Mouse (Mus musculus) CD8-positive naive resting alpha-beta T cell, adult 2 months (primary cell): ENCODE data around the gene Hist2h2aa2.
"Not testable (repeated sequence)": the region's sequence is repeated elsewhere in the genome, so short reads cannot be mapped to it uniquely, and the experiment has no call there.

Experiments used
- DNase-seq, 2 experiments: peaks; one replicate each; pipeline ENCODE4 v3.0.0; 2022; ENCODE audit warnings: low read depth in 2 of 2, low spot score in 2 of 2

The Hist2h2aa2 gene

GRCm38 (mm10) chr3:96237904-96238511, 2.1 kb downstream of the Hist2h2aa2 start:
- DNase-seq, result no peak

GRCm38 (mm10) chr3:96237335-96237903, 2.7 kb downstream of the Hist2h2aa2 start:
- DNase-seq, result no peak

GRCm38 (mm10) chr3:96236834-96237334, 3.2 kb downstream of the Hist2h2aa2 start:
- DNase-seq, result no peak

- no peak for DNase-seq
Observed at GRCm38 (mm10) chr3:96235836-96236235, 4.2 kb downstream of the Hist2h2aa2 start.

- peak in 1 of 2 experiments; percentile 35 for DNase-seq
Observed at GRCm38 (mm10) chr3:96234914-96235313, 5.2 kb downstream of the Hist2h2aa2 start.

- DNase-seq, result no peak
Observed at GRCm38 (mm10) chr3:96231758-96232120, 8.3 kb downstream of the Hist2h2aa2 start.

GRCm38 (mm10) chr3:96230910-96231757, 8.9 kb downstream of the Hist2h2aa2 start:
- no peak for DNase-seq

- DNase-seq, result no peak
Observed at GRCm38 (mm10) chr3:96230404-96230803, 9.7 kb downstream of the Hist2h2aa2 start.

GRCm38 (mm10) chr3:96228828-96229227, 11.2 kb downstream of the Hist2h2aa2 start:
- no peak for DNase-seq

- no peak for DNase-seq
Observed at GRCm38 (mm10) chr3:96226695-96227648, 13.1 kb downstream of the Hist2h2aa2 start.

- DNase-seq, result no peak
Observed at GRCm38 (mm10) chr3:96225421-96225820, 14.7 kb downstream of the Hist2h2aa2 start.

GRCm38 (mm10) chr3:96222774-96223173, 17.3 kb downstream of the Hist2h2aa2 start:
- no peak for DNase-seq

GRCm38 (mm10) chr3:96221640-96222038, 18.4 kb downstream of the Hist2h2aa2 start:
- DNase-seq, result peak in 1 of 2 experiments; percentile 22

GRCm38 (mm10) chr3:96220765-96221639, 19.1 kb downstream of the Hist2h2aa2 start, which contains the start of the genes Hist2h2ac and Hist2h2be:
Gene Hist2h2ac (minus strand): TSS chr3:96220880.
Gene Hist2h2be (plus strand): TSS chr3:96221119.
- DNase-seq, result peak; percentile 71 to 78

GRCm38 (mm10) chr3:96220131-96220764, 19.8 kb downstream of the Hist2h2aa2 start:
- not testable (repeated sequence) for DNase-seq

- peak; percentile 62 to 67 for DNase-seq
Observed at GRCm38 (mm10) chr3:96219661-96220130, 20.4 kb downstream of the Hist2h2aa2 start, which contains the start of the genes Bola1 and Hist2h2ab. Gene Bola1 (minus strand): TSS chr3:96219709. Gene Hist2h2ab (plus strand): TSS chr3:96219865.

GRCm38 (mm10) chr3:96219191-96219641, 20.9 kb downstream of the Hist2h2aa2 start:
- peak; percentile 36 to 54 for DNase-seq

GRCm38 (mm10) chr3:96209242-96209641, 30.8 kb downstream of the Hist2h2aa2 start:
- no peak for DNase-seq

GRCm38 (mm10) chr3:96207819-96208218, 32.3 kb downstream of the Hist2h2aa2 start:
- DNase-seq, result no peak
